Mouse (Mus musculus) retina, embryonic 14.5 days (tissue): ENCODE measurements at regions not wholly inside any gene's neighbourhood (a gene's known extent, or its start where the extent isn't known, plus 50 kb on each side); places are given as distances from the start of the nearest gene placed in this dataset.

Source experiments
- DNase-seq: peaks from one replicate; pipeline ENCODE4 v3.0.0-alpha.2; 2015; ENCODE audit warnings: low spot score

DNA sequence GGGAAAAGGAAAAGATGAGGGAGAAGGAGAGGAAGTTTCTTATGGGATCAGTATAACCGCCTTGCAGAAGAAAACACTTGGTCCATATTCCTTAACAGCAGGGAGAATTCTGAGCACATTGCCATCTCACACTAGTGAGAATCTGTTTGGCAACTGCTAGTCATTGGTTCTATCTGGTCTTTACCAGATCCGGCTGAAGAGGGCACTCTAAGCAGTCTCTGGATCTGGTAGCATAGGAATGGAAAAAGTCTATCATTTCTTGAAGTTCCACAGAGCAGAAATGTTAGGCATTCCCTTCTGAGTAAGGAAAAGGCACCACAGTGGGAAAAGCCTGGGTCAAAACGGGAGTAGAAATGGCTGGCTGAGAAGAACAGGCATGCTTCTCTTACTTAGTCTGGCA lies 315.4 kb upstream of the Apob start:
- no peak for DNase-seq

DNA sequence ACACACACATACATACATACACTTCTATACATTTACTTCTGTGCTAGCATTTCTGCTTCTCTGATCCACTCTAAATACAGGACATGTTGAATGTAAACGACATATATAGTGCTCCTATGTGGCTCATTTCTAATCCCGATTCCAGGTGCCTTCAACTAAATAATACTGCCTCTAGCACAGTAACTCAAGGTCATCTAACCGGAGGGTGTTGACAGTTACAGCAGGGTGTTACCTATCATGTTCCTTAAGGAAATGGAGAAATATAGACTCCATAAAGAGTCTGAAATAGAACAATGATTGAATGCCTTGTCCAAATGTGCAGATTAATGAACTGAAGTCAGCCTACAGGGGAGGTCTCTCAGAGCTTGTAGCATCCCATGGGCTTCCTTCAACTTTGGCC lies 307.3 kb upstream of the Apob start:
- DNase-seq, result no peak

DNA sequence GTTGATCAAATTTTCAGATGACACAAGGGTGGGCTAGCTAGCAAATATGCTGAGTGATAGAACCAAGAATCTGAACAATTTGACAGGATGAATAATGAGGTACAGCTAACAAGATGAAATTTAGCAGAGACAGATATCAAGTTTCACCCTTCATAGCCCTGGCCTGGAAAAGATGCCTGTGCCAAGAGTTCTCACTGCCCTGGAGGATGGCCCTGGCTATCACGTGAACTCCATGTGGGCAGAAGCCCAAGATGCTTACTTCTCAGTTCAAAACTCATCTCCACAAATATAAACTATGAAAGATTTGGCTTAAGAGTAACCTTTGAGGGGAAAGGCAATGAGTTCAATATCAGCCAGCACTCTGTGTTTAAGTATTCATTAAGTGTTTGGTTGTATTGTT lies 306.9 kb upstream of the Apob start:
- no peak for DNase-seq

DNA sequence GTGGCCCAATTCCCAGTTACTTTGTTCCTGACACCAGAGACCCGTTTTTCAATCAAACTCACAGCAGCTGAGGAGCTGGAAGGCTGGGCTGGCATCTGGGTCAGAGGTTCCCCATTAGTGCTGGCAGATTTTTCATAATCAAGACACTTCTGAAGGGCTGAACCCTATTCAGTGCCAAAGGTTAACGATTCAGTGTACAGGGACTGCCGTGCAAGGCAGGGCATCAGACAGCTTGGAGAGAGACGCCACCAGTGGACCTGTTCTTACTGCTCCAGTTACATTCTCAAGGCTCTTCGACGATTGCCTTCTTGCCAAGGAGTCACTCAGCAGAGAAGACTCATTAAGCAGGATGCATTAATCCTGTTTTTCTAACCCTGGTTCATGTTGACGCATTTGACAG lies 285.5 kb upstream of the Apob start:
- DNase-seq, result peak; percentile 29

DNA sequence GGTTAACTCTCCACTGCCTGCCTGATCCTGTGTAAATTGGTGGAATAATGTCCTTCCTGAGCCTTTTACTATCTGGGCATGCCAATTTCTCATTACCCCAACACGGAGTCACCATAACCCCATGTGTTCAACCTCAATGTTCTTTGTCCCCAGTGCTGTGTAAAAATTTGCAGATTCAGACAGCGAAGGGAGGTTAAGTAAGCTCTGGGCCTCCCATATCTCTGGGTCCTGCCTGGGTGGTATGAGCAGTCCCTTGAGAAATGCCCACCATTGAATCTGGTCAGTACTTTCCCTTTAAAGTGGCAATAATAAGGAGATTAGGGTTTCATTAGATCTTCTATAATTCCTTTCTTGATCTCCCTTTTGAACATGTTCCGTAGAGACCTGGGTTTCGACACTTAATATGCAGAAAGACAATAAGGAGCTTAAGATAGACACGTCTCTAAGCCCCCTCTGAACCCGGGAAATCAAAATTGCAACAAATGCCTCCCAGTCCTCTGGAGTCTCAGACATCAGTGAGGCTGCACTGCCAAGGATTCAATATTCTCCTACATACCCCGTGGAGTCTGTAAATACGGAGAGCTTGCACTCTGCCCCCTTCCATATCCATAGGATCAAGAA lies 279.0 kb upstream of the Apob start:
- DNase-seq, result no peak

DNA sequence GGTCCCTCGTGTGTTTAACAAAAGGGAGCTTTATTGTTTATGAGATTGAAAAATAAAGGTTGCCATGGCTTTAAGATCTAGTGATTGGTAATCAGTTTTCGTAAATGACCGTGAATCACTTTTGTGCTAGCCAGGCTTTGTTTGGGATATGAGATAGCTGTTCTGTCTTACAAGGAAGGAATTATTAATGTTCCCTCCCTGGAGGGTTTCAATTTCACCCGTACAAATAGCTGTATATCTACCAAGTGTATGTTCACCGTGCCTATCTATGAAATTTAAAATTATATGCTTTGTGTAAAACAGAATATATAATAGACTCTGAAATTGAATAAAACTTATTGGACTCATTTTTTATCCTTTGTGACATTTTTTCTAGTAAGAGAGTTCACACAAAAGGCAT lies 268.3 kb upstream of the Apob start:
- no peak for DNase-seq

DNA sequence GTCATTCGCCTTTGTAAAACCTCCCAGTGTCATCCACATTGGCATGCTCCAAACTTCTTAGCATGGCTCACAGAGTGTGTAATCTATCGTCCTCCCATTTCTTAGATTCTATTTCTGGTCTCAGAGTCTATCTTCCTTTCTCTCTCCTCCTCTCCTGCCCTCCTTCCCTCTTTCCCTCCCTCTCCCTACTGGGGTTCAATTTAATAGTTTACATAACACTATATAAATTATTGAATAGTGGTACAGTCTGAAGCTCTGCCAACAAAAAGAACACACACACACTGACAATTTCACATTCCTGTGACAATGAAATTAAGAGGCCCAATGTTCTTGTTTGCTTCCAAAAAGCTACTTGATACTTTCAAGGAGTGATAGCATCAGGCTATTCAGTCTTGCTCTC lies 267.6 kb upstream of the Apob start:
- DNase-seq, result no peak

DNA sequence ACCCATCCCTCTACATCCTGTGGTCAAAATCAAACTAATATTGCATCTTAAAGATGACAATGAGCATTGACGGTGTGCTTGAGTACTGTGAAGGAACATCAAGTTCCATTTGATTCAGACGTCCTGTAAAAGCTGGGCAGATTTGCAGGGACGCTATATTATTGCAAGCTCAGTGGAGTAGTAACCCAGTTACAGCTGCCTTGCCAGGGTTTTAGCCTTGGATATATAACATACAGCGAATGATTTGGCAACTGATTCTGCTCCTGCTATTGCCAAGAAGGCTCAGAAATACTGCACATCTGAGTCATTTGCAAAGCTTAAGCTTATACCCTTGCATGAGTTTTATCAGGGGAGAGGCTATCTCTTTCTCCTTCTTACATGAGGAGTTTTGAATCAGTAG lies 262.4 kb upstream of the Apob start:
- no peak for DNase-seq

DNA sequence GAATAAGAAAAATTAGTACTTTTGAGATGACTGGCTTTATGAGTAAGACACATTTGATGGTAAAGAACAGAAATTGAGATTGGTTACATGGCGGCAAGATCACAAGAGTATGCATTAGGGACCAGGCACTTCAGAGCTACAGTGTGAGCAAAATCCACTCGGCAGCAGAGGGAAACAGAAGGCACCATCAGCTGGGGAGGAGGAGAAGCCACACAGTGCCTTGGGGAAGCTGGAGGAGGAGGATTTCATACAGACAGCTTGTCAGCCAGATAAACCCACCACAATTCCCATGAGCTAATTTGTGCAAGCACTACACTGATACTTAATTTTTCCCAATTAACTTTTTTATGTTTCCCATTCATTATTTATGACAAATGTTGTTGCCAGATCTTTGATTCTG lies 258.9 kb upstream of the Apob start:
- DNase-seq, result no peak

DNA sequence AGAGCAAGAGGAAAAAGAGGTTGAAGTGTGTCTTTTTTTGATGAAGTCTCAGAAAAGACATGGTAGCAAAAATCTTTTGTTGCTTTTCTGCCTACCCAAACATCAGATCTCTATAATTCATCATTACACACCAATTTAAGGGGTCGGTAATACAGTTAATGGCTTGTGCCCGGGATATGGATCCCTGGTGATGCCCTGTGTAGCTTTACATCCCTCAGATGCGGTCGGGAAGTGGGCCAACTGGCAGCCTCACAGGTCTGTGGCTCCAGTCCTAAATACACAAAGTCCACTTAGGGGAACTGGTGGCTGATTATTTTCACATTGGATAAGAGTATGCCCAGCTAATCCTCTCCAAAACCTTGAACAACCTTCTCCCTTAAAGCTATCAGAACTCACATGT lies 258.4 kb upstream of the Apob start:
- no peak for DNase-seq

DNA sequence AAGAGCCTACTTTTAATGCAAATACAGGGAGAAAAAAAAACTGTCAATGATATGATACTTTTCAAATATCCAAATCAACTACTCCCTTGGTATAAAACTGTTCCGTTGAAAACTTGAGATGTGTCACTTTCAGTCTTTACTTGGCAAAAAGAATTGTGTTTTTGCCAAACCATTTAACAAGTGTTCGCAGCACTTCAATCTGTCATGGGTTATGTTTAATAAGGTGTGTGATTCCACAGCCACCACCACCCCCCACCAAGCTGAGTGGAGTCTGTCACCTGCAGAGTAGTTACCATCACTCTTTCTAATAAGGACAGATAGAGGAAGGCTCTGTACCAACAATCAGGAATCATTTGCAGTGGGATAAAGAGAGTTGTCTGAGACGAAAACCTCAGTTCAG lies 252.5 kb upstream of the Apob start:
- no peak for DNase-seq

DNA sequence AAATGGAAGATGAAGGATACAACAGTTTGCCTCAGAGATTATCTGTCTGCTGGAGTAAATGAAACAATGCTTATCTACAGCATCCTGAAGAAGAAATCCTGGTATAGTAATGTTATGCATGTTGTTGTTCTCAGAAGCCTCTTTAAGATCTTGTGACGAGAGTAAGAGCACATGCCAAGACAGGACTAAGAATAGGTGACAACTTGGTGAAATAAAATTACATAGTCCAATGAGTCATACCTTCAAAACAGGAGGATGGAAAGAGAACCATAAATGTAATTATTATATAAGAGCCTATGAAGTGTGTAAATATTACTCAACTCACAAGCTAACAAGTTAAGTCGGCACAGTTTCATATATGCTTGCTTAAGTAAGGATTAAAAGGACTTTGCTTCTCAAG lies 239.4 kb upstream of the Apob start:
- DNase-seq, result no peak

DNA sequence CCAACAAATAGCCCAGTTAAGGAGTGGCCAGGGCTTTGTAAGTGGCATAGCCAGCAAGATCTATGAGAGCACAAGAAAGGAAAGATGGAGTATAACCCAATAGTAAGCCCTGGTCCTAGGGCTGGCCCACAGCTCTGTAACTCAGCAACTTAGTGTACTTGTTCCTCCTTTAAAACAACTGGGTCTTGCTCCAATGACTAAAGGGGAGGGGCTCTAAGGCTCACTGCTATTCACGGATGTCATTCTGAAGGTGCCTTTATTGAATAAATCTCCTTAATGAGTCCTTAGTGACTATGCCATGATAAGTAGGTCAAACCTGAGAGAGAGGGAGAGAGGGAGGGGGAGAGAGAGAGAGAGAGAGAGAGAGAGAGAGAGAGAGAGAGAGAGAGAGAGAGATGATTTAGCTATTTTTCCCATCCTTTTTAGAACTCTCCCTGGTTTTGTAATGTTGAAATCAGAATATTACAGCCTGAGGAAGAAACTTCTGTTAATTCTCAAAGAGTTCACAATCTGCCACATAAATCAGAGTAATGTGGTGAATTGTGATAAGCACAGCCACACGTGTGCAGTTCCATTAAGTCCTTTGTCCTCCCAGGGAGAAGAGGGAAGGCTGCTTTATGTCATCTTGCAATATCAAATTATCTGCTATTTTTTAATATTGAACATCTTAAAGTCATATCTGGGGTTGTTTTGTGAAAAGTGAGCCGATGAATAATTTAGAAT lies 238.7 kb upstream of the Apob start:
- DNase-seq, result peak; percentile 19

DNA sequence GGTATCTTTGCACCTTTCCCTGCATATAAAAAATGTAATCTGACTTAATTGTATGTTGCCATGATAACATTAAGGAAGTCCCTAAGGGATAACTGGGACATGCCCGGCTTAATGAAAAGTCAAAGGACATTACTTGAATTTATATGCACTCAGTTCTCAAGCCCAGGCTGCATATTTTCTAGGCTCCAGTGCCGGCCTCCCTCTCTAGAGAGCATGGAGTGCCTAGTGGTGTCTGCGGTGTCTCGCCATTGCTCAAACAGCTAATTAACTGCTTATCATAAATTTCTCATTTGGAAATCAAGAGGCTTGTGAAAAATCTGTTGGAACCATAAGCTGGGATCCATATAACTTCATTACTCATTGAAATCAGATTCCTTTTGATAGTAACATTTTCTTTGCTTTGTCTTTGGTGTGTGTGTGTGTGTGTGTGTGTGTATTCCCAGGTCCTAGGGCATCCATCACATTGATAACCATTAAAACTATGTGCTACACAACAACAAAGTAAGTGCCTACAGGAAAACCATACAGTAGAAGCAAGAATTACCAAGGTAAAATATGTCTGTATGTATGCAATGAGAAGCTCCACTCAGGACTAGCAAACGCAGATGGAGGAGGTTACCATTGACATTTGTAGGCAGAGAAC lies 238.0 kb upstream of the Apob start:
- peak; percentile 25 for DNase-seq

DNA sequence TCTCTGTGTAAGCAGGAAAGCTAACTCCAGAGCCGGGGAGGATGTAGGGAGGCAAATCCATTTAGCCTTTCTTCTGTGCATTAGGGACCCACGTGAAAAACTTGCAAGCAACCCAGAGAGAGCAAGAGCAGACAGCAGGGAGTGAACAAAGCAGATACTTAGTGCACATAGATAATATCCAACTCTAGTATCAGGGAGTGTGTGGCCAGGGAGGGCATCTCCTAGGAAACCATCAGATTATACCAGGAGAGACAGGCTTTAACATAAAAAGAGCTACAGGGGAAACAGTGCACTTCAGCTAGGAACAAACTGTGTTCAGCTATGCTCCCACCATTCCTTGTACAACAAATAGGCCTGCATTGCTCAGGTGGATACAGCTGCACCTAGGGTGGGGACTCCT lies 230.7 kb upstream of the Apob start:
- no peak for DNase-seq

DNA sequence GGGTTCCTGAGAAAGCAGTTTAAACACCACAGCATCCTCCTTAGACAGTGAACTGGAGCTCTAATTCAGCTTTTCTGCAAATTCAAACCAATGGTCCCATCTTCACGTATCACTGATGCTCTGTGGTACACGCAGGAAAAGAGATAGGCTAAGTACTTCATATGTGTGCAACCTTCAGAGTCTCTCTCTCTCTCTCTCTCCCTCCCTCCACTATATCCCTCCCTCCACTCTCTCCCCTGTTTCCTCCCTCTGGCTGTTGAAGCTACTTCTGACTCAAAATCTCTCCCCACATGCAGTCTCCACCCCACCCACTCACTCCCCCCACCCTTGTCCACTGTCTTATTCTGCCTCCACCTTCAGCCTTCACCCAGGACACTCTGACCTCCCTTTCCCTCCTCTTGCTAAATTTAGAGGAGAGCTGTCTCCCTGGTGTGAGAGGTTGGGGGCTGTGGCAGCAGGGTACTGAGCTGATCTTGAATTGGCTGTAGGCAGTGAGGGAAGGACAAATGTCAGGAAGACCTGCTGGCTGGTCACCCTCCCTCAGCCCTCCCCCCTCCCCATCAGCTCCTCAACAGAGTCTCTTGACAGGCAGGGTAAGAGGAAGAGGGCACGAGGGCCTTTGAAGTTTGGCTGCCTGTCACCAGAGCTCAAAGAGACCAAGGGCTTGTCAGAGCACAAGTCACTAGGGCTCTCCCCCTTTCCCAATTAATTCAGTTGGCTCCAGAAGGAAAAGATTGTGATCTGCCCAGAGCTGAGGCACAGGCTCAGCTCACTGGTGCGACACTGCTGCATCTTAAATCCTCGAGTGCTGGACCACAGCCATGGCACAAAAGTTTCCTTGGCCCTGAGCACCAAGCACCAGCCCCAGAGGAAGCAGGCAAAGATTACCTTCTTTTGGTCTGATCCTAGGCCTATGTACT lies 227.9 kb upstream of the Apob start:
- peak; percentile 7 for DNase-seq

DNA sequence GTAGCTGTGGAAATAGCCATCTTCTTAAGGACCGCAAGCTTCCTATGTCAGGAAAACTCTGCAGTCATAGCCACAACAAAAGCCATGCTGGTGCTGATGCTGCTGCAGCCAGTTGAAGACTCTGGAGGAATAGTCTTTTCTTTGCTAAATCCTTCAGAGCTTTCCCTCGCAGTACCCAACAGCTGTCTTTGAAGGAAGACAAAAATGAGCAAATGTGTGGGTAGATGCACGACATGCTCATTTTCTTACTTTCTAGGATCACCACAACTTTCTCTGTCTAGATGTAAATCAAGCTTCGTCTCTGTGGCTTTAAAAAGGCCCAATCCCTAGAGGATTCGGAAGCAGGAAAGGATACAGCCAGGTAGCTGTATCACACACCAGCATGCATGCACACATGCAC lies 222.6 kb upstream of the Apob start:
- DNase-seq, result no peak

DNA sequence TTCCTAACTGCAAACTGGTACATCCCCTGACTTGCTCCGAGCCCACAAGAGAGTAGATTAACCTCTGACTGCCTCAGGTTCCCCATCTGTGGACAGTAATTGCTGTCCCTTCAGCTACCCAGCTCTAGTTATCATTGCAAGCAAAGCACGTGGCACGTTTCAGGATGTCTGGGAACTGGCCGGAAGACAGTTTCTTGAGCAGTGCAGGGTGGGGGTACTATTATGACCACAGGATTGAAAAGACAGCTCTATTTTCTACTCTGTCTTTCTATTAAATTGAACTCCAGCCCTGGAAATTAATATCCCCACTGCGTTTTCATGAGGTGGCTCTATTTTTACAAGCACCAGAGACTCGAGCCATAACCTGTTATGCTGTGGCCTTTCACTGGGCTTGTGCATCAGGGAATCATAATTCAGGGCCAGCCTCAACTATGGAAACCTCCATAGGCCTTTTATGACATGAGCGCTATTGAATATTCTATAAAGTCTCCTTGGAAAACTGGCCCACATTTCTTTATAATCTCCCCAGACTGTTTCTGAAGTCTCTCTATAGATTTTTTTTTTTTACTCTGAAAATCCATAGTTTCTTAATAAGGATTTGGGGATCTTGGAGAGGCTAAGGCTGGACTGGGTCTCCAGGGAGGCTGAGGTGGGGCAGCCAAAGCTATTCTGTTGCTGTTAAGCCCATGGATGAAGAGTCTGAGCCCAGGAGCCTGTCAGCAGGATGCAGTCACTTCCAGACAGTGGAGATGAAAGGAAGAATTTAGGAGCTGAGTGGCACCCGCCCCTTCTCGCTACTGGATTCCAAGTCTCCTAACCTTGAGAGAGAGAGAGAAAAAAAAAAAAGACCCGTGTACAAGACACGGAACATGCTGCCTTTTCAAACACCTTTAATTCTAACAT lies 212.4 kb upstream of the Apob start:
- DNase-seq, result no peak

DNA sequence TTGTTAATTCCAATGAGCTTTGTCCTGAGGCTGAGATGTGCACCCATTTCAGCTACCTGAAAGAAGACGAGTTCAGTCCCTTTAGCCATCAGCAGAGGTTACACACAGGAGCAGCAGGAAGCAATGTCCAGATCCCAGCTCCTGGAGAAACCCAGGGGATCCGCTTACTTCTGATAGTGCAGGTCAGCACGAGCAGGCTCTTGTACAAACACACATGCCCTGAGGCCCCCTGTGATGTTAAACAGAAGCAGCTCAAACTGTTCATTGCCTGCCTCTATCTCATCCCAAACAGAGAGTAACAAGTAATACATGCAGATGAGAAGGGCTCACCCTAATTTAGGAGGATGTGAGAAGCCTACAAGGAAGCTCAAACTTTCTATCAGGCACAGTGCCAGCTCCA lies 203.3 kb upstream of the Apob start:
- DNase-seq, result no peak

DNA sequence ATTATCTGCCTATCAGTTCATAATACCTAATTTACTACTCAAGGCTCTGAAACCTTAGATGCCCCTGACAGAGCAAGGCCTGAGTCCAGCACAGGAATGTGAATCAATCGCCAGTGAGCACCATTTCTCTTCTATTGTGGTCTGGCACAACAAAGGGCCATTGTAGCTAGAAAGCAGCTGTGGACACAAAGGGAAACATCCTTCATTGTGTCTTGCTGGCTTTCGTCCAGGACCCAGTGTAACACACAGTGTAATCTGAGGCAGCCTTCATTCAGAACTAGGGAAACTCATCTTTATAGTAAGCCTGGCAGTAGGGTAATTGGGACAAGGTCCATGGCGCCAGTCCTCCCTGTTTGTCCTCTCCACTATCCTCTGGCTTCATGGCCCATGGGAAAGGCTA lies 201.1 kb upstream of the Apob start:
- peak; percentile 65 for DNase-seq

DNA sequence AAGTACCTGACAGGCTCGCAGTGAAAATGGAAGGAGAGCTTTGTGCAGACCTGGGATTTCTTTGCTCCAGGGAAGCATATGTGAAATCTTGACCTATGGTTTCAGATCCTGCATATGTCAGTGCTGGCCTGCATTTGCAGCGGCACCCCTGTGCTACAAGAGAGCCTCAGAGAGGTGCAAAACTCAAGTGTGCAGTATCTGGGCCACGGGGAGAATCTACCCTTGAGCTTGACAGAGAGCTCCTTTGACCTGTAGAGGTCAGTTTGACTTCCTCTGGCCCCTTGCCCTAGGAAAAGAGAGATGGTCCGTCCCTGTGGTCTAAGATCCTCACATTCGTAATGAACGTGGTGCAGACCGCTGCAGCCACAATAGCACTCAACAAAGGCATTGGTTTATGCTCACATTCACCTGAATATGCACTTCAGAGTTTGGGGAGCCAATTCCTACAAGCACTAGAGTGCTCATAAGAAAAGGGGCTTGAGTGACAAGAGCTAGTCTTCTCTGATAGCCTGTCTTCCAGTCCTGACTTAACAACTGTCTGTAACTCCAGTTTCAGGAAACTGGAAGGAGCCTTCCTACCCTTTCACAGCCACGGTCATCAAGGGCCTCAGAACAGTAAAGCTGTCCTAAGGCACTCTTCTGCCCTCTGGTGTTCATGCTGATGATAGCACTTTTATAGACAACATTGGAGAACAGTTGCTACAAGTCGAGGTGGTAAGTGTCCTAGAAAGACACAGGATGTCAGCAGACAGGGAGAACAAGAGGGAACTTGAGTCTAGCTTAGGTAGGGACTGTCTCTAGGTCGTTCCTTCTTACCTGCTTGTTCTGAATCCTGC lies 200.0 kb upstream of the Apob start:
- peak; percentile 90 for DNase-seq
